Mouse (Mus musculus): ENCODE data around the gene Pcyt1a. TPM values are rescaled to one million over a fixed set of nuclear protein-coding genes. Genes with fewer than 3 reads are reported as not detected.

Gene Pcyt1a
- polyA plus RNA-seq, 1 experiment from 2014 or later: 41.7 TPM

GRCm38 (mm10) chr16:32509066-32509942, 78.6 kb downstream of the Pcyt1a start:
- H3K27ac ChIP-seq: peak overlapping the region; percentile 76
- no peak for DNase-seq (ENCODE audit: extremely low spot score, low spot score)
- H3K27me3 ChIP-seq (ENCODE audit: poor library complexity, severe bottlenecking): peaks cover 7% of the 10 kb centered on the region; the same call in 1 of the 2 replicates
- no peaks in the 10 kb centered on the region for H3K9me3 ChIP-seq
- H3K4me3 ChIP-seq: no peak overlapping the region
- H3K4me1 ChIP-seq: peaks cover 46% of the 10 kb centered on the region
- 67% methylated on average over 9 of the region's 9 CpGs for WGBS
- H3K36me3 ChIP-seq (replicated peaks): no peaks in the 10 kb centered on the region

- H3K27ac ChIP-seq: peak overlapping the region; percentile 76
These were observed 79.9 kb downstream of the Pcyt1a start for GRCm38 (mm10) chr16:32510399-32511337.

GRCm38 (mm10) chr16:32511338-32511734, 80.6 kb downstream of the Pcyt1a start:
- Histone ChIP-seq H3K9me3 (no peaks in the 10 kb centered on the region), H3K27me3 (ENCODE audit: poor library complexity, severe bottlenecking) (peaks cover 7% of the 10 kb centered on the region; the same call in 1 of the 2 replicates), H3K36me3 (replicated peaks) (no peaks in the 10 kb centered on the region), H3K27ac (peak overlapping the region; percentile 76), H3K4me1 (peaks cover 60% of the 10 kb centered on the region), H3K4me3 (no peak overlapping the region)
- no peak for DNase-seq (ENCODE audit: extremely low spot score, low spot score)
- 81% methylated on average over 3 of the region's 3 CpGs for WGBS

More at GRCm38 (mm10) chr16:32510399-32511337, 79.9 kb downstream of the Pcyt1a start:
- Histone ChIP-seq H3K27me3 (ENCODE audit: poor library complexity, severe bottlenecking) (peaks cover 7% of the 10 kb centered on the region; the same call in 1 of the 2 replicates), H3K4me3 (no peak overlapping the region), H3K4me1 (peaks cover 54% of the 10 kb centered on the region), H3K9me3 (no peaks in the 10 kb centered on the region), H3K36me3 (replicated peaks) (no peaks in the 10 kb centered on the region)
- no peak for DNase-seq (ENCODE audit: extremely low spot score, low spot score)
- WGBS: 73% methylated on average over 18 of the region's 18 CpGs

- Histone ChIP-seq H3K4me1 (peaks cover 67% of the 10 kb centered on the region), H3K9me3 (no peaks in the 10 kb centered on the region), H3K36me3 (replicated peaks) (no peaks in the 10 kb centered on the region), H3K4me3 (no peak overlapping the region), H3K27me3 (ENCODE audit: poor library complexity, severe bottlenecking) (peaks cover 7% of the 10 kb centered on the region; the same call in 1 of the 2 replicates), H3K27ac (peak overlapping the region; percentile 76)
- no peak for DNase-seq (ENCODE audit: extremely low spot score, low spot score)
- 89% methylated on average over 8 of the region's 8 CpGs for WGBS
These were observed 81.2 kb downstream of the Pcyt1a start for GRCm38 (mm10) chr16:32511827-32512490.

GRCm38 (mm10) chr16:32512921-32513320, 82.2 kb downstream of the Pcyt1a start:
- peaks cover 65% of the 10 kb centered on the region for H3K4me1 ChIP-seq
- H3K9me3 ChIP-seq: no peaks in the 10 kb centered on the region
- H3K4me3 ChIP-seq: no peak overlapping the region
- WGBS: 84% methylated on average over 3 of the region's 3 CpGs
- peaks cover 7% of the 10 kb centered on the region; the same call in 1 of the 2 replicates for H3K27me3 ChIP-seq (ENCODE audit: poor library complexity, severe bottlenecking)
- no peak for DNase-seq (ENCODE audit: extremely low spot score, low spot score)
- H3K27ac ChIP-seq: peak overlapping the region; percentile 76
- H3K36me3 ChIP-seq (replicated peaks): no peaks in the 10 kb centered on the region

GRCm38 (mm10) chr16:32513401-32513800, 82.7 kb downstream of the Pcyt1a start:
- peak overlapping the region; percentile 76 for H3K27ac ChIP-seq

GRCm38 (mm10) chr16:32513948-32514347, 83.2 kb downstream of the Pcyt1a start:
- no peaks in the 10 kb centered on the region for H3K9me3 ChIP-seq
- H3K36me3 ChIP-seq (replicated peaks): no peaks in the 10 kb centered on the region
- peaks cover 7% of the 10 kb centered on the region; the same call in 1 of the 2 replicates for H3K27me3 ChIP-seq (ENCODE audit: poor library complexity, severe bottlenecking)
- H3K4me1 ChIP-seq: peaks cover 59% of the 10 kb centered on the region
- peak overlapping the region; percentile 76 for H3K27ac ChIP-seq
- H3K4me3 ChIP-seq: no peak overlapping the region
- 92% methylated on average over 6 of the region's 6 CpGs for WGBS
- DNase-seq (ENCODE audit: extremely low spot score, low spot score): no peak

More at GRCm38 (mm10) chr16:32513401-32513800, 82.7 kb downstream of the Pcyt1a start:
- 91% methylated on average over 6 of the region's 6 CpGs for WGBS
- Histone ChIP-seq H3K36me3 (replicated peaks) (no peaks in the 10 kb centered on the region), H3K9me3 (no peaks in the 10 kb centered on the region), H3K4me3 (no peak overlapping the region), H3K4me1 (peaks cover 64% of the 10 kb centered on the region), H3K27me3 (ENCODE audit: poor library complexity, severe bottlenecking) (peaks cover 7% of the 10 kb centered on the region; the same call in 1 of the 2 replicates)
- no peak for DNase-seq (ENCODE audit: extremely low spot score, low spot score)

GRCm38 (mm10) chr16:32516006-32516962, 85.6 kb downstream of the Pcyt1a start:
- peak overlapping the region; percentile 95 for H3K27ac ChIP-seq

GRCm38 (mm10) chr16:32517785-32518481, 87.2 kb downstream of the Pcyt1a start:
- no peaks in the 10 kb centered on the region for H3K27me3 ChIP-seq (ENCODE audit: poor library complexity, severe bottlenecking)
- peaks cover 41% of the 10 kb centered on the region for H3K4me1 ChIP-seq
- H3K9me3 ChIP-seq: no peaks in the 10 kb centered on the region
- H3K27ac ChIP-seq: peak overlapping the region; percentile 32
- H3K4me3 ChIP-seq: no peak overlapping the region
- H3K36me3 ChIP-seq (replicated peaks): no peaks in the 10 kb centered on the region
- no peak for DNase-seq (ENCODE audit: extremely low spot score, low spot score)
- 84% methylated on average over 12 of the region's 12 CpGs for WGBS

More at GRCm38 (mm10) chr16:32516006-32516962, 85.6 kb downstream of the Pcyt1a start:
- Histone ChIP-seq H3K27me3 (ENCODE audit: poor library complexity, severe bottlenecking) (no peaks in the 10 kb centered on the region), H3K4me3 (peak overlapping the region; percentile 43), H3K9me3 (no peaks in the 10 kb centered on the region), H3K4me1 (peaks cover 50% of the 10 kb centered on the region), H3K36me3 (replicated peaks) (no peaks in the 10 kb centered on the region)
- peak; percentile 86 for DNase-seq (ENCODE audit: extremely low spot score, low spot score)
- 9% methylated on average over 21 of the region's 21 CpGs for WGBS

- 88% methylated on average over 15 of the region's 15 CpGs for whole genome bisulfite sequencing
- Histone ChIP-seq H3K36me3 (replicated peaks) (no peaks in the 10 kb centered on the region), H3K27me3 (ENCODE audit: poor library complexity, severe bottlenecking) (no peaks in the 10 kb centered on the region), H3K4me3 (no peak overlapping the region), H3K4me1 (peaks cover 47% of the 10 kb centered on the region), H3K9me3 (no peaks in the 10 kb centered on the region), H3K27ac (peak overlapping the region; percentile 69)
- DNase-seq (ENCODE audit: extremely low spot score, low spot score): no peak
These were observed 89.1 kb downstream of the Pcyt1a start for GRCm38 (mm10) chr16:32519656-32520371.
